Mouse (Mus musculus) brain, embryonic 14.5 days (tissue): Measurements from ENCODE around the gene Ugt1a5.

Experiments used
- CTCF ChIP-seq: fragments of 200-500 bp; IDR thresholded peaks from 2 replicates; pipeline ENCODE4 v1.5.1; 2012; ENCODE audit warnings: inconsistent platforms, mild to moderate bottlenecking, moderate library complexity, borderline replicate concordance; ENCODE audit not compliant: insufficient read depth, insufficient read length; ENCODE audit errors: extremely low read depth
- POLR2A ChIP-seq: fragments of 200-500 bp; IDR thresholded peaks from 2 replicates; pipeline ENCODE4 v1.6.1; 2012; ENCODE audit warnings: mild to moderate bottlenecking, inconsistent platforms, borderline replicate concordance; ENCODE audit not compliant: poor library complexity, insufficient read depth, insufficient read length, severe bottlenecking; ENCODE audit errors: extremely low read depth

DNA sequence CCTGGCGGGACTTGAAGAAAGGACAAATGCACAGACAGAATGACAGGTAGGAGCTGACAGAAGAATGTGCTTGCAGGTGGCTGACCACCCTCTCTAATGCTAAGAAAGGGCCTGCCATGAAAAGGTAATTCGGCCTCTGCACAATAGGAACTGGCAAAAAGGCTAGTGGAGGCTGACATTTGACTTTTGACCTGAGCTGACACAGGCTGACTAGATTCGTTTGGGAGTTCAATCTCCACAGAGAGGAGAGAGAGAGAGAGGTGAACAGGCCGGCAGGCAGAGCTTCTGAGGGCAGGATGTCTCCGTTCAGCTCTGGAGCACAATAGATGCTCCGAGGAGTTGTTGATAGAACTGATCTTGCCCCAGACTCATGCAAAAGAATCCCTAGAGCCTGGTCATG, 80.6 kb downstream of the Ugt1a5 start:
- TF ChIP-seq CTCF (no peak), POLR2A (no peak)
